Mouse (Mus musculus) hindbrain, postnatal 0 days (tissue): ENCODE measurements around the gene Bahd1. TPM values are rescaled to one million over a fixed set of nuclear protein-coding genes. Genes with fewer than 3 reads are reported as not detected.

Experiments
- ATAC-seq: fragments of 200-750 bp; cut with Nextera tagmentation; 2 replicates; pipeline ENCODE4 v1.8.0; 2017; ENCODE audit warnings: mild to moderate bottlenecking, moderate TSS enrichment, moderate library complexity
- DNase-seq: peaks from one replicate; pipeline ENCODE4 v3.0.0-alpha.2; 2015; ENCODE audit warnings: low spot score
- H3K27ac ChIP-seq: fragments of 300-500 bp; sonication (generic); 2 replicates; pipeline ENCODE4 v1.5.1; 2014; ENCODE audit warnings: mild to moderate bottlenecking
- H3K27me3 ChIP-seq: fragments of 300-500 bp; sonication (generic); 2 replicates; pipeline ENCODE4 v1.6.1; 2014; ENCODE audit warnings: low read length, mixed read lengths; ENCODE audit not compliant: insufficient read depth
- H3K36me3 ChIP-seq: fragments of 300-500 bp; sonication (generic); 2 replicates; pipeline ENCODE4 v1.6.1; 2014; ENCODE audit warnings: low read length, mixed read lengths; ENCODE audit not compliant: insufficient read depth
- H3K4me1 ChIP-seq: fragments of 300-500 bp; sonication (generic); 2 replicates; pipeline ENCODE4 v1.6.1; 2014; ENCODE audit warnings: antibody characterized with exemption, low read length, mixed read lengths; ENCODE audit not compliant: insufficient read depth
- H3K4me2 ChIP-seq: fragments of 300-500 bp; sonication (generic); 2 replicates; pipeline ENCODE4 v1.6.1; 2014; ENCODE audit warnings: low read depth, mild to moderate bottlenecking, low read length, moderate library complexity, mixed read lengths
- H3K4me3 ChIP-seq: fragments of 300-500 bp; sonication (generic); 2 replicates; pipeline ENCODE4 v1.5.1; 2014; ENCODE audit warnings: low read length
- H3K9ac ChIP-seq: fragments of 300-500 bp; sonication (generic); replicated peaks from 2 replicates; pipeline ENCODE4 v1.6.1; 2014; ENCODE audit warnings: mild to moderate bottlenecking, low read length, moderate library complexity, mixed read lengths
- H3K9me3 ChIP-seq: fragments of 300-500 bp; sonication (generic); 2 replicates; pipeline ENCODE4 v1.6.1; 2016; ENCODE audit warnings: low read length, mixed read lengths
- CTCF ChIP-seq: IDR thresholded peaks from 2 replicates; pipeline ENCODE4 v1.5.1; 2016; ENCODE audit warnings: antibody characterized with exemption, control low read depth, low read depth
- WGBS: fragments of 180-500 bp; shearing (Covaris S2); extraction: QIAGEN DNeasy Blood & Tissue Kit; methylation state at CpG from one replicate; pipeline ENCODE4 v1.1.7; 2014; 5-methylcytosine and 5-hydroxymethylcytosine counted together
- polyA plus RNA-seq: library from polyadenylated mRNA; unstranded; fragments of >200 nt; fragmentation: Nextera tagmentation; extraction: Ambion mirVana; gene quantifications from 2 replicates; pipeline ENCODE4 v1.2.1, GENCODE M21; 2015
- total RNA-seq: library from RNA; depleted of rRNA; stranded (reverse); fragments of >200 nt; gene quantifications from 2 replicates; pipeline ENCODE4 v1.2.3, GENCODE M21; 2014

Bahd1 gene
- total and polyA plus RNA-seq, 2 experiments from 2014 or later = 5.9 to 24.5 TPM

DNA sequence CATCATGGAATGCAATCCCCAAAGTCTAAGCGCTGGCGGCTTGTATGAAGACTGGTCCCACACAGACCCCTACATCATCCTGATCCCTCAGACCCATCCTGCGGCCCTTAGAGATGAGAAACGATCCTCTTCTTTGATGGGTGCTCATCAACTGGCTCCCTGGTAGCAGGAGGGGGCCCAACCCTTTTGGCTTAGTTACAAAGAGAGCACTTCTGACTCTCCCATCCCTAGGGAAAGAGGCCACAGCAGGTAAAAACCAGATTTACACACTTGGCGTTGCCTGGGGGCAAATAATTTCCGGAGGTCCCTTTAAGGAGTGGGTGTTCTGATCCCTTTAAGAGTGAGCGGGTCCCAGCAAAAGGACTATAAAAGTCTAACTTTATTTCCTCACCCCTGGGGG lies 2.8 kb upstream of the Bahd1 start:
- 4% methylated on average over 7 of the region's 7 CpGs for WGBS
- ATAC-seq = no peak
- no peak overlapping the region for H3K9ac ChIP-seq
- no peak for DNase-seq
- no peak overlapping the region for H3K27ac ChIP-seq
- peaks cover 13% of the 10 kb centered on the region for H3K4me1 ChIP-seq
- peaks cover 46% of the 10 kb centered on the region for H3K27me3 ChIP-seq
- peak overlapping the region; percentile 85 for H3K4me2 ChIP-seq
- no peaks in the 10 kb centered on the region for H3K36me3 ChIP-seq
- no peak for TF ChIP-seq CTCF
- H3K9me3 ChIP-seq = no peaks in the 10 kb centered on the region
- H3K4me3 ChIP-seq = peak overlapping the region; percentile 43

DNA sequence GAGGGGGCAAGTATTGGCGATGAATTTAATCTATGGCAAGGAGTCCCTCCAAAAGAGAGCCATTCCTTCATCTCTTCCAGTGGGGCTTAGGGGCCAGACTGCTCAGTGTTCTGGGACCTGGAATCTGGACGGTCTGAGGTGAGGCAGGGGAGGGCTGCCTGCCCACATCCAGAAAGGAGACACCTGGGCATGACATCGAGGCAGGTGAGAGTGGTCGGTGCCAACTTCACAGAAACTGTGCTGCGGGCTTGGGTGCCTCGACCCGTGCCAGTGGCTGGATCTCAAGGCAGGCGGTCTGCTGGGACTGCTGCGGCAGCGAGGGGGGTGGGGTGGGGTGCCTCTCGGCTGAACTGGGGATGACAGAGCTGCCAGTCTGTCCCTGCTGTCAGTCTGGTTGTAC lies 2.4 kb upstream of the Bahd1 start:
- H3K36me3 ChIP-seq = no peaks in the 10 kb centered on the region
- no peak overlapping the region for H3K27ac ChIP-seq
- under 1% methylated on average over 11 of the region's 11 CpGs for WGBS
- DNase-seq (no peak), ATAC-seq (no peak)
- no peak overlapping the region for H3K4me2 ChIP-seq
- H3K4me3 ChIP-seq = no peak overlapping the region
- peaks cover 46% of the 10 kb centered on the region for H3K27me3 ChIP-seq
- H3K9me3 ChIP-seq = no peaks in the 10 kb centered on the region
- H3K9ac ChIP-seq = no peak overlapping the region
- TF ChIP-seq CTCF = no peak
- H3K4me1 ChIP-seq = peaks cover 14% of the 10 kb centered on the region

DNA sequence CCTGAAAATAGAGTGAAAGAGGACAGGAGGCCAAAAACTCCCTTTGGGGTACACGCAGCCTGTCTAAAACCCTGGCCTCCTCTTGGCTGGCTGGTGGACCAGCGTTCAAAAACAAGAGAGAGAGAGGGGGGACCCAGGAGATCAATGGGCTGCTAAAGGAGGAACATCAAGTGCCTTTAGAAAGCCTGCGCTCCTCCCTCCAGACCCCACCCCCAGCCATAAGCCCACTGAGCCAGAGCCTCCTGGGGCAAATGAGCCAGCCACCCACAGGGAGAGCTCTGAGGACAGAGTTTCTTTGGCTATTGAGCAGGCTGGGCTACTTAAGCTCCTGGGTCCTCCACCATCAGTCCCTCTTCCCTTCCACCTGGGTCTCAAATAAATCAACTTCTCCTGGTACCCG lies 1.4 kb upstream of the Bahd1 start:
- Histone ChIP-seq H3K27me3 (peaks cover 46% of the 10 kb centered on the region), H3K4me1 (peaks cover 22% of the 10 kb centered on the region), H3K4me2 (no peak overlapping the region), H3K27ac (no peak overlapping the region), H3K4me3 (no peak overlapping the region), H3K36me3 (no peaks in the 10 kb centered on the region), H3K9me3 (no peaks in the 10 kb centered on the region), H3K9ac (no peak overlapping the region)
- DNase-seq (no peak), ATAC-seq (no peak)
- WGBS = 4% methylated on average over 4 of the region's 4 CpGs
- TF ChIP-seq CTCF = no peak

DNA sequence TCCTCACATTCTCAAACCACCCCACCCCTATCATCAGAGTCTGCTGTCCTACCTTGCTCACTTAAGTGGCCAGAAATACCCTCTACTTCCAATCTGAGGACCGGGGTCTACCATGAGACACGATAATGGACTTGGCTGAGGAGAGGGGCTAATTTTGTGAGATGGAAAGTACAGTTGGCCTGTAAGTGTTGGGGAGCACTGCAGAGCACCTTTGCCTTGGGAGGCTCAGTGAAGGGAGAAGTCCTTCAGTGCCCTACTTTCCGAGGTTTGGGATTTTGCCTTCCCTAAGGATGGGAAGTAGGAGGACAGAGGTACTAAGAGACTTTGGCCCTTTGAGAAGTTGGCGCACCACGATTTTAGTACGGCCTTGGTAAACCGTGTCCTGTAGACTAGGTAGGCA lies 871 bp upstream of the Bahd1 start:
- DNase-seq (no peak), ATAC-seq (no peak)
- no peaks in the 10 kb centered on the region for H3K9me3 ChIP-seq
- no peak overlapping the region for H3K4me3 ChIP-seq
- WGBS = 14% methylated on average over 7 of the region's 7 CpGs
- peaks cover 46% of the 10 kb centered on the region for H3K27me3 ChIP-seq
- H3K4me2 ChIP-seq = no peak overlapping the region
- no peaks in the 10 kb centered on the region for H3K36me3 ChIP-seq
- no peak overlapping the region for H3K27ac ChIP-seq
- no peak for TF ChIP-seq CTCF
- no peak overlapping the region for H3K9ac ChIP-seq
- peaks cover 22% of the 10 kb centered on the region for H3K4me1 ChIP-seq

DNA sequence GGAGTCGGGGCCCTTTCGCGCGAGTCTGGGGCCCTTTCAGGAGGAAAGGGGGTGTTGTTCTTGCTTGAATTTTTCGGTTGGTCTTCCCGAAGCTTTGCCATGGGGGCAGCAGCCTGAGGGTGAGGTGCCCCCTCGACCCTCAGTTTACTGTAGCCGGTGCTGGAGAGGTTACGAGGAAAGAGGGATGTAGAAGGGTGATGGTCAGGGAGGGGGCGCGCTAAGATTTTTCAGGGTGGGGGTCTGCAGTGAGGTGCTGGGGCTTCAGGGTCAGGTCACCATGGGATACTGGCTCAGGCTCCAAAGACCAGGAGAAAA lies 606 bp downstream of the Bahd1 start:
- peak overlapping the region; percentile 98 for H3K4me2 ChIP-seq
- peaks cover 36% of the 10 kb centered on the region for H3K27me3 ChIP-seq
- no peak overlapping the region for H3K27ac ChIP-seq
- no peaks in the 10 kb centered on the region for H3K36me3 ChIP-seq
- no peak for DNase-seq
- H3K9me3 ChIP-seq = no peaks in the 10 kb centered on the region
- no peak for TF ChIP-seq CTCF
- peaks cover 35% of the 10 kb centered on the region for H3K4me1 ChIP-seq
- WGBS = 1% methylated on average over 11 of the region's 11 CpGs
- no peak; the same call in 1 of the 2 replicates for ATAC-seq
- H3K9ac ChIP-seq = peak overlapping the region; percentile 52; the same call in 1 of the 2 replicates
- peak overlapping the region; percentile 94 for H3K4me3 ChIP-seq

DNA sequence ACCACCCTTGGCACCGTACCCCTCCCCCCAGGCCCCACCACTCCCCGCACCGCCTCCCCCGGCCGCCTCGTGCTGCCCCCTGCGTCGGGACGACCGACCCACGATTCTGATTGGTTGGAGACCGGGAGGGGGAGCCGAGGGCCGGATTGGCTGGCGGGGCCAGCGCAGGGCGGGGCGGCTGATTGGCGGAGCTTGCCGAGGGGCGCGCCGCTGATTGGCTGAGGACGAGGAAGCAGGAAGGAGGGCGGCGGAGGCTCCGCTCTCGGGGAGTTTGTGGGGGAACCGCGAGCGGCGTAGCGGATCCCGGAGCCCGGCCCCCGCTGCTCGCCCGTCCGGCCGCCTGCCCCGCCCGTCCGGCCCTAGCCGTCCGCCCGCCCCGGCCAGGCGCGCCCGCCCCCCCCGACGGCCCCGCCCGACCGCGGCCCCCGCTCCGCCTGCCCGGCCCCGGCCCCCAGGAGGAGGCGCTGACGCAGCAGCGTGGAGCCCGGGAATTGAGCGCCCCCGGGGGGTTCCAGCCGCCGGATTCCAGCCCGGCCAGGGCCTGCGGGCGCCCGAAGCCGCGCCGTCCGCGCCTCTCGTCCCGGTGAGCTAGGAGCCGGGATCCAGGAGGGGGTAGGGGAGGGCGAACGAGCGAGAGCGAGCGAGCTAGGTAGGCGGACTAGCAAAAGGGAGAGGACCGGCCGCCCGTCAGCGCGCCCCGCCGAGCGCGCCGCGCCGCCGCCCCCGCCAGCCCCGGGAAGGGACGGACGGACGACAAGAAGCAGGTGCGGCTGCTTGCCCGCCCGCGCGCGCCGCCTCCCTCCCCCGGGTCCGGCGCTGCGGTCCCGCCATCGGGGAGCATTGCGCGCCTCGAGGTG lies 1.2 kb downstream of the Bahd1 start:
- H3K4me3 ChIP-seq = peak overlapping the region; percentile 94

More for the DNA sequence above, 1.2 kb downstream of the Bahd1 start:
- Histone ChIP-seq H3K36me3 (no peaks in the 10 kb centered on the region), H3K4me1 (peaks cover 37% of the 10 kb centered on the region), H3K9me3 (no peaks in the 10 kb centered on the region), H3K4me2 (peak overlapping the region; percentile 98), H3K27me3 (peaks cover 31% of the 10 kb centered on the region), H3K9ac (peak overlapping the region; percentile 86), H3K27ac (peak overlapping the region; percentile 84)
- WGBS = 2% methylated on average over 79 of the region's 120 CpGs
- no peak for TF ChIP-seq CTCF
- peak; percentile 92 for ATAC-seq
- peak; percentile 97 for DNase-seq
